Mouse (Mus musculus) liver, embryonic 12.5 days (tissue): ENCODE measurements around the gene Men1. TPM values are rescaled to one million over a fixed set of nuclear protein-coding genes. Genes with fewer than 3 reads are reported as not detected.

Experiments used
- ATAC-seq: fragments of 200-750 bp; cut with Nextera tagmentation; 2 replicates; pipeline ENCODE4 v1.8.0; 2017; ENCODE audit warnings: moderate number of reproducible peaks, mild to moderate bottlenecking, moderate library complexity
- H3K27ac ChIP-seq: fragments of 300-500 bp; sonication (generic); 2 replicates; pipeline ENCODE4 v1.5.1; 2016; ENCODE audit warnings: mild to moderate bottlenecking
- H3K27me3 ChIP-seq: fragments of 300-500 bp; sonication (generic); replicated peaks from 2 replicates; pipeline ENCODE4 v1.6.1; 2016; ENCODE audit warnings: mild to moderate bottlenecking, moderate library complexity
- H3K36me3 ChIP-seq: fragments of 300-500 bp; sonication (generic); 2 replicates; pipeline ENCODE4 v1.6.1; 2016; ENCODE audit warnings: mild to moderate bottlenecking, moderate library complexity
- H3K4me1 ChIP-seq: fragments of 300-500 bp; sonication (generic); 2 replicates; pipeline ENCODE4 v1.6.1; 2016
- H3K4me2 ChIP-seq: fragments of 300-500 bp; sonication (generic); 2 replicates; pipeline ENCODE4 v1.6.1; 2016; ENCODE audit warnings: mild to moderate bottlenecking, moderate library complexity
- H3K4me3 ChIP-seq: fragments of 300-500 bp; sonication (generic); 2 replicates; pipeline ENCODE4 v1.5.1; 2016; ENCODE audit warnings: mild to moderate bottlenecking, moderate library complexity
- H3K9ac ChIP-seq: fragments of 300-500 bp; sonication (generic); 2 replicates; pipeline ENCODE4 v1.6.1; 2016; ENCODE audit warnings: mild to moderate bottlenecking, moderate library complexity
- H3K9me3 ChIP-seq: fragments of 300-500 bp; sonication (generic); replicated peaks from 2 replicates; pipeline ENCODE4 v1.6.1; 2016; ENCODE audit warnings: mild to moderate bottlenecking, moderate library complexity
- WGBS: fragments of 180-500 bp; shearing (Covaris S2); methylation state at CpG from one replicate; pipeline ENCODE4 v1.1.7; 2016; ENCODE audit not compliant: insufficient replicate concordance; 5-methylcytosine and 5-hydroxymethylcytosine counted together
- microRNA-seq: library from miRNA; unstranded; fragments of <30 nt; microRNA quantifications from one replicate; pipeline ENCODE4, GENCODE M21; 2017
- polyA plus RNA-seq: library from polyadenylated mRNA; unstranded; fragments of >200 nt; fragmentation: Nextera tagmentation; extraction: Ambion mirVana; gene quantifications from 2 replicates; pipeline ENCODE4 v1.2.1, GENCODE M21; 2016

Men1 gene
- polyA plus RNA-seq, 1 experiment from 2014 or later = 48.6 TPM

DNA sequence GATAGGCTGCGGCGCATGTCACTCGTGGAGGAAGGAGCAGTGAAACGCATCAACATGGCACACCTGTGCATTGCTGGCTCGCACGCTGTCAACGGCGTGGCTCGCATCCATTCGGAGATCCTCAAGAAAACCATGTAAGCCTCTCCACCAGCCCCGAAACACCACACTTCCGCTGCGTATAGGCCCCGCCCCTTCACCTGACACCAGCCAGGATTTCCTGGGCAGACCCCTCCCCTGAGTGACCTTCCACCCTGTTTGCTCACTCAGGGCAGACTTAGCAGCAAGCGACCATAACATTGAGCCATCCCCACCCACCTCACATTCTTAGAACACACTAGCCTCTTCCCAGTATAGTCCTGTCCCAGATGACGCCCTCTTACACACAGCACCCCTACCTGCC lies 55.0 kb downstream of the Men1 start:
- Histone ChIP-seq H3K36me3 (no peaks in the 10 kb centered on the region), H3K4me2 (peak overlapping the region; percentile 55), H3K27ac (no peak overlapping the region), H3K9me3 (no peaks in the 10 kb centered on the region), H3K27me3 (peaks cover 22% of the 10 kb centered on the region), H3K9ac (0 out of 2 replicates have a peak overlapping the region, but pooled peaks have one; percentile 22), H3K4me3 (peak overlapping the region; percentile 26), H3K4me1 (peaks cover 21% of the 10 kb centered on the region)
- WGBS = 17% methylated on average over 16 of the region's 16 CpGs
- peak; percentile 27 for ATAC-seq

DNA sequence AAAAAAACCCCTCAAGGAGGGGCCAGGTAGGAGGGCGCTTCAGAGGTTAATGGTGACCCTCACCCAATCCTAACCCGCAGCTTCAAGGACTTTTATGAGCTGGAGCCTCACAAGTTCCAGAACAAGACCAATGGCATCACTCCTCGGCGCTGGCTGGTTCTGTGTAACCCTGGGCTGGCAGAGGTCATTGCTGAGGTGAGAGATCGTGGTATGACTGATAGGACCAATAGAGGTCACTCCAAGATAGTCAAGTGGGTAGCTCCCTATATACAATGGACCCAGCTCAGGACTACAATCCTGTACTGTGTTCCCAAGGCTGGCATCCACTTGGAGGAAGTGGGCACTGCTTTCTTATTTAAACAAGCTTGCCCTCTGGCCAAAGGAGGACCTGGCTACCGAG lies 55.5 kb downstream of the Men1 start:
- Histone ChIP-seq H3K27me3 (peaks cover 22% of the 10 kb centered on the region), H3K4me2 (peak overlapping the region; percentile 55), H3K27ac (no peak overlapping the region), H3K9ac (no peak overlapping the region), H3K9me3 (no peaks in the 10 kb centered on the region), H3K4me3 (no peak overlapping the region), H3K4me1 (peaks cover 20% of the 10 kb centered on the region), H3K36me3 (no peaks in the 10 kb centered on the region)
- WGBS = 54% methylated on average over 6 of the region's 6 CpGs
- ATAC-seq = no peak

Small RNA genes within 50 kb of the gene (microRNA-seq; reads per million reads assigned to microRNA genes)
- gene Mir6989 = not detected

Other genes starting within 250 kb of the Men1 start
- gene Cdca5, start 250.0 kb upstream of the Men1 start, polyA plus RNA-seq = 36.2 and 42.2 TPM in 2 replicates
- 0.20 and 0.59 TPM in 2 replicates for gene AC131692.1, start 240.6 kb upstream of the Men1 start, polyA plus RNA-seq
- gene Naaladl1, start 229.2 kb upstream of the Men1 start, polyA plus RNA-seq = 2.6 and 2.8 TPM in 2 replicates
- gene Sac3d1, start 216.3 kb upstream of the Men1 start, polyA plus RNA-seq = 38.8 and 41.6 TPM in 2 replicates
- 41.7 and 44.7 TPM in 2 replicates for gene Snx15, start 206.7 kb upstream of the Men1 start, polyA plus RNA-seq
- 0.10 and 0.15 TPM in 2 replicates for gene Batf2, start 194.0 kb upstream of the Men1 start, polyA plus RNA-seq
- 46.1 and 47.7 TPM in 2 replicates for gene Arl2, start 193.4 kb upstream of the Men1 start, polyA plus RNA-seq
- gene Majin, start 150.6 kb upstream of the Men1 start, polyA plus RNA-seq = not detected in 2 replicates
- gene Gpha2, start 108.6 kb upstream of the Men1 start, polyA plus RNA-seq = not detected in 2 replicates
- gene Ppp2r5b, start 99.1 kb upstream of the Men1 start, polyA plus RNA-seq = 6.4 TPM in 2 replicates
- 7.1 and 8.2 TPM in 2 replicates for gene Atg2a, start 93.3 kb upstream of the Men1 start, polyA plus RNA-seq
- 85.4 and 91.9 TPM in 2 replicates for gene Ehd1, start 58.3 kb upstream of the Men1 start, polyA plus RNA-seq
- 0.20 TPM in 2 replicates for gene Cdc42bpg, start 28.5 kb upstream of the Men1 start, polyA plus RNA-seq
- gene Map4k2, start 6.2 kb downstream of the Men1 start, polyA plus RNA-seq = 9.2 and 9.3 TPM in 2 replicates
- gene Sf1, start 28.7 kb downstream of the Men1 start, polyA plus RNA-seq = 115 and 119 TPM in 2 replicates
- 2.6 and 2.7 TPM in 2 replicates for gene Pygm, start 49.4 kb downstream of the Men1 start, polyA plus RNA-seq
- 97.8 and 106 TPM in 2 replicates for gene Rasgrp2, start 64.4 kb downstream of the Men1 start, polyA plus RNA-seq
- gene Nrxn2, start 83.8 kb downstream of the Men1 start, polyA plus RNA-seq = 0.83 and 0.85 TPM in 2 replicates
- not detected in 2 replicates for gene Slc22a12, start 208.1 kb downstream of the Men1 start, polyA plus RNA-seq